Mouse (Mus musculus) embryonic facial prominence, embryonic 14.5 days (tissue): ENCODE data around the gene Nell2. TPM values are rescaled to one million over a fixed set of nuclear protein-coding genes. Genes with fewer than 3 reads are reported as not detected.

Source experiments
- ATAC-seq: fragments of 200-750 bp; cut with Nextera tagmentation; 2 replicates; pipeline ENCODE4 v1.8.0; 2017; ENCODE audit warnings: low read depth, moderate number of reproducible peaks, moderate TSS enrichment
- DNase-seq: peaks from one replicate; pipeline ENCODE4 v3.0.0-alpha.2; 2015; ENCODE audit warnings: low spot score
- H3K27ac ChIP-seq: fragments of 300-500 bp; sonication (generic); replicated peaks from 2 replicates; pipeline ENCODE4 v1.5.1; 2014; ENCODE audit warnings: low read depth, mild to moderate bottlenecking, low read length, moderate library complexity
- H3K27me3 ChIP-seq: fragments of 300-500 bp; sonication (generic); replicated peaks from 2 replicates; pipeline ENCODE4 v1.6.1; 2014; ENCODE audit warnings: low read length; ENCODE audit not compliant: control insufficient read depth, insufficient read depth
- H3K36me3 ChIP-seq: fragments of 300-500 bp; sonication (generic); 2 replicates; pipeline ENCODE4 v1.6.1; 2014; ENCODE audit warnings: low read length, mixed read lengths; ENCODE audit not compliant: control insufficient read depth, insufficient read depth
- H3K4me1 ChIP-seq: fragments of 300-500 bp; sonication (generic); 2 replicates; pipeline ENCODE4 v1.6.1; 2014; ENCODE audit warnings: antibody characterized with exemption, low read length; ENCODE audit not compliant: control insufficient read depth, insufficient read depth
- H3K4me2 ChIP-seq: fragments of 300-500 bp; sonication (generic); 2 replicates; pipeline ENCODE4 v1.6.1; 2014; ENCODE audit warnings: low read depth, mild to moderate bottlenecking, low read length, moderate library complexity, mixed read lengths
- H3K4me3 ChIP-seq: fragments of 300-500 bp; sonication (generic); 2 replicates; pipeline ENCODE4 v1.5.1; 2014; ENCODE audit warnings: low read depth, mild to moderate bottlenecking, low read length
- H3K9ac ChIP-seq: fragments of 300-500 bp; sonication (generic); 2 replicates; pipeline ENCODE4 v1.6.1; 2014; ENCODE audit warnings: low read depth, mild to moderate bottlenecking, low read length, moderate library complexity, mixed read lengths
- H3K9me3 ChIP-seq: fragments of 300-500 bp; sonication (generic); 2 replicates; pipeline ENCODE4 v1.6.1; 2016; ENCODE audit warnings: low read length; ENCODE audit not compliant: control insufficient read depth
- WGBS: fragments of 180-500 bp; shearing (Covaris S2); extraction: QIAGEN DNeasy Blood & Tissue Kit; methylation state at CpG from one replicate; pipeline ENCODE4 v1.1.7; 2014; 5-methylcytosine and 5-hydroxymethylcytosine counted together
- polyA plus RNA-seq: library from polyadenylated mRNA; unstranded; fragments of >200 nt; fragmentation: Nextera tagmentation; extraction: Ambion mirVana; gene quantifications from 2 replicates; pipeline ENCODE4 v1.2.1, GENCODE M21; 2014

Gene Nell2
- polyA plus RNA-seq, 1 experiment from 2014 or later = 15.1 TPM

GRCm38 (mm10) chr15:95366506-95366905 lies 161.9 kb downstream of the Nell2 start:
- H3K4me3 ChIP-seq = no peak overlapping the region
- no peaks in the 10 kb centered on the region for H3K27me3 ChIP-seq
- H3K9ac ChIP-seq = no peak overlapping the region
- no peaks in the 10 kb centered on the region for H3K9me3 ChIP-seq
- H3K4me1 ChIP-seq = no peaks in the 10 kb centered on the region
- no peak overlapping the region for H3K27ac ChIP-seq
- DNase-seq (peak; percentile 36), ATAC-seq (peak; percentile 41; the same call in 1 of the 2 replicates)
- H3K36me3 ChIP-seq = no peaks in the 10 kb centered on the region
- 66% methylated on average over 3 of the region's 3 CpGs for WGBS
- H3K4me2 ChIP-seq = no peak overlapping the region

- no peaks in the 10 kb centered on the region for H3K36me3 ChIP-seq
- DNase-seq (no peak), ATAC-seq (no peak)
- H3K9me3 ChIP-seq = peaks cover 6% of the 10 kb centered on the region; the same call in 1 of the 2 replicates
- no peak overlapping the region for H3K9ac ChIP-seq
- H3K27me3 ChIP-seq = no peaks in the 10 kb centered on the region
- H3K4me3 ChIP-seq = no peak overlapping the region
- no peak overlapping the region for H3K27ac ChIP-seq
- H3K4me2 ChIP-seq = no peak overlapping the region
- H3K4me1 ChIP-seq = no peaks in the 10 kb centered on the region
- 76% methylated on average over 1 of the region's 1 CpGs for WGBS
Measured at GRCm38 (mm10) chr15:95354806-95355205, 173.6 kb downstream of the Nell2 start.

GRCm38 (mm10) chr15:95334323-95335296 lies 193.7 kb downstream of the Nell2 start:
- no peaks in the 10 kb centered on the region for H3K27me3 ChIP-seq
- no peak for ATAC-seq
- WGBS = 82% methylated on average over 11 of the region's 11 CpGs
- no peaks in the 10 kb centered on the region for H3K36me3 ChIP-seq
- no peak for DNase-seq
- H3K4me2 ChIP-seq = no peak overlapping the region
- no peak overlapping the region for H3K4me3 ChIP-seq
- H3K4me1 ChIP-seq = no peaks in the 10 kb centered on the region
- H3K9me3 ChIP-seq = no peaks in the 10 kb centered on the region
- no peak overlapping the region for H3K27ac ChIP-seq
- H3K9ac ChIP-seq = no peak overlapping the region

- DNase-seq = no peak
- ATAC-seq = no peak
- no peaks in the 10 kb centered on the region for H3K36me3 ChIP-seq
- H3K9ac ChIP-seq = no peak overlapping the region
- 67% methylated on average over 4 of the region's 4 CpGs for WGBS
- no peaks in the 10 kb centered on the region for H3K27me3 ChIP-seq
- H3K4me3 ChIP-seq = no peak overlapping the region
- H3K4me1 ChIP-seq = no peaks in the 10 kb centered on the region
- H3K4me2 ChIP-seq = no peak overlapping the region
- no peaks in the 10 kb centered on the region for H3K9me3 ChIP-seq
- H3K27ac ChIP-seq = no peak overlapping the region
Measured at GRCm38 (mm10) chr15:95333229-95333628, 195.1 kb downstream of the Nell2 start.

GRCm38 (mm10) chr15:95330926-95331325 lies 197.4 kb downstream of the Nell2 start:
- ATAC-seq = no peak
- no peak overlapping the region for H3K4me2 ChIP-seq
- H3K4me1 ChIP-seq = no peaks in the 10 kb centered on the region
- no peaks in the 10 kb centered on the region for H3K9me3 ChIP-seq
- no peaks in the 10 kb centered on the region for H3K36me3 ChIP-seq
- H3K9ac ChIP-seq = no peak overlapping the region
- WGBS = 67% methylated on average over 2 of the region's 2 CpGs
- H3K4me3 ChIP-seq = no peak overlapping the region
- no peak overlapping the region for H3K27ac ChIP-seq
- H3K27me3 ChIP-seq = no peaks in the 10 kb centered on the region
- DNase-seq = no peak

GRCm38 (mm10) chr15:95322744-95323143 lies 205.6 kb downstream of the Nell2 start:
- Histone ChIP-seq H3K4me1 (no peaks in the 10 kb centered on the region), H3K4me2 (no peak overlapping the region), H3K36me3 (no peaks in the 10 kb centered on the region), H3K27me3 (no peaks in the 10 kb centered on the region), H3K9me3 (no peaks in the 10 kb centered on the region), H3K9ac (no peak overlapping the region), H3K27ac (no peak overlapping the region), H3K4me3 (no peak overlapping the region)
- whole genome bisulfite sequencing = 93% methylated on average over 2 of the region's 2 CpGs
- no peak for DNase-seq
- no peak for ATAC-seq

- no peaks in the 10 kb centered on the region for H3K27me3 ChIP-seq
- H3K9me3 ChIP-seq = no peaks in the 10 kb centered on the region
- H3K36me3 ChIP-seq = no peaks in the 10 kb centered on the region
- ATAC-seq = no peak
- no peak overlapping the region for H3K9ac ChIP-seq
- H3K4me3 ChIP-seq = no peak overlapping the region
- no peak overlapping the region for H3K27ac ChIP-seq
- no peak for DNase-seq
- no peaks in the 10 kb centered on the region for H3K4me1 ChIP-seq
- no peak overlapping the region for H3K4me2 ChIP-seq
- 62% methylated on average over 4 of the region's 4 CpGs for WGBS
Measured at GRCm38 (mm10) chr15:95316626-95317025, 211.7 kb downstream of the Nell2 start.

GRCm38 (mm10) chr15:95314808-95315145 lies 213.6 kb downstream of the Nell2 start:
- 91% methylated on average over 5 of the region's 5 CpGs for WGBS
- no peaks in the 10 kb centered on the region for H3K9me3 ChIP-seq

More at GRCm38 (mm10) chr15:95314808-95315145, 213.6 kb downstream of the Nell2 start:
- DNase-seq = no peak
- Histone ChIP-seq H3K9ac (no peak overlapping the region), H3K4me3 (no peak overlapping the region), H3K4me1 (no peaks in the 10 kb centered on the region), H3K27ac (no peak overlapping the region), H3K27me3 (no peaks in the 10 kb centered on the region), H3K4me2 (no peak overlapping the region), H3K36me3 (no peaks in the 10 kb centered on the region)
- ATAC-seq = no peak
